Mouse (Mus musculus): ENCODE data around the gene Kcnj3. TPM values are rescaled to one million over a fixed set of nuclear protein-coding genes. Genes with fewer than 3 reads are reported as not detected.

Kcnj3 gene
- polyA plus RNA-seq, 1 experiment: 3.1 TPM

GRCm38 (mm10) chr2:55503390-55504176, 67.8 kb downstream of the Kcnj3 start:
- WGBS: 54% methylated on average over 9 of the region's 9 CpGs
- Histone ChIP-seq H3K4me3 (replicated peaks; ENCODE audit: extremely low read depth, low read depth, low read length) (no peak overlapping the region), H3K4me1 (ENCODE audit: control insufficient read depth, insufficient read depth, low read length) (no peaks in the 10 kb centered on the region)
- DNase-seq: no peak
- TF ChIP-seq CTCF (IDR thresholded peaks at IDR 0.05; ENCODE audit: insufficient read depth, low read length) (no peak), POLR2A (IDR thresholded peaks at IDR 0.05; ENCODE audit: borderline replicate concordance, extremely low read depth, low read depth, low read length) (no peak)

- WGBS: 90% methylated on average over 1 of the region's 1 CpGs
- DNase-seq: no peak
- Histone ChIP-seq H3K4me1 (ENCODE audit: control insufficient read depth, insufficient read depth, low read length) (no peaks in the 10 kb centered on the region), H3K4me3 (replicated peaks; ENCODE audit: extremely low read depth, low read depth, low read length) (no peak overlapping the region)
- TF ChIP-seq CTCF (IDR thresholded peaks at IDR 0.05; ENCODE audit: insufficient read depth, low read length) (no peak), POLR2A (IDR thresholded peaks at IDR 0.05; ENCODE audit: borderline replicate concordance, extremely low read depth, low read depth, low read length) (no peak)
Measured at GRCm38 (mm10) chr2:55505712-55506111, 69.9 kb downstream of the Kcnj3 start.

GRCm38 (mm10) chr2:55517297-55517696, 81.5 kb downstream of the Kcnj3 start:
- no peaks in the 10 kb centered on the region for H3K4me1 ChIP-seq (ENCODE audit: control insufficient read depth, insufficient read depth, low read length)
- TF ChIP-seq POLR2A (IDR thresholded peaks at IDR 0.05; ENCODE audit: borderline replicate concordance, extremely low read depth, low read depth, low read length) (no peak), CTCF (IDR thresholded peaks at IDR 0.05; ENCODE audit: insufficient read depth, low read length) (no peak)
- DNase-seq: no peak
- H3K4me3 ChIP-seq (replicated peaks; ENCODE audit: extremely low read depth, low read depth, low read length): no peak overlapping the region

- H3K4me1 ChIP-seq (ENCODE audit: control insufficient read depth, insufficient read depth, low read length): no peaks in the 10 kb centered on the region
- no peak for DNase-seq
- WGBS: 71% methylated on average over 8 of the region's 8 CpGs
- H3K4me3 ChIP-seq (replicated peaks; ENCODE audit: extremely low read depth, low read depth, low read length): no peak overlapping the region
- TF ChIP-seq CTCF (IDR thresholded peaks at IDR 0.05; ENCODE audit: insufficient read depth, low read length) (no peak), POLR2A (IDR thresholded peaks at IDR 0.05; ENCODE audit: borderline replicate concordance, extremely low read depth, low read depth, low read length) (no peak)
Measured at GRCm38 (mm10) chr2:55532738-55533491, 97.1 kb downstream of the Kcnj3 start.

- WGBS: 77% methylated on average over 2 of the region's 2 CpGs
- H3K4me3 ChIP-seq (replicated peaks; ENCODE audit: extremely low read depth, low read depth, low read length): no peak overlapping the region
- no peak for TF ChIP-seq CTCF (IDR thresholded peaks at IDR 0.05; ENCODE audit: insufficient read depth, low read length)
- TF ChIP-seq POLR2A (IDR thresholded peaks at IDR 0.05; ENCODE audit: borderline replicate concordance, extremely low read depth, low read depth, low read length): no peak
- no peaks in the 10 kb centered on the region for H3K4me1 ChIP-seq (ENCODE audit: control insufficient read depth, insufficient read depth, low read length)
- no peak for DNase-seq
Measured at GRCm38 (mm10) chr2:55534946-55535345, 99.2 kb downstream of the Kcnj3 start.

- TF ChIP-seq POLR2A (IDR thresholded peaks at IDR 0.05; ENCODE audit: borderline replicate concordance, extremely low read depth, low read depth, low read length) (no peak), CTCF (IDR thresholded peaks at IDR 0.05; ENCODE audit: insufficient read depth, low read length) (no peak)
- H3K4me3 ChIP-seq (replicated peaks; ENCODE audit: extremely low read depth, low read depth, low read length): no peak overlapping the region
- DNase-seq: no peak
- no peaks in the 10 kb centered on the region for H3K4me1 ChIP-seq (ENCODE audit: control insufficient read depth, insufficient read depth, low read length)
- WGBS: 54% methylated on average over 1 of the region's 1 CpGs
Measured at GRCm38 (mm10) chr2:55535482-55535881, 99.7 kb downstream of the Kcnj3 start.

GRCm38 (mm10) chr2:55547612-55548011, 111.8 kb downstream of the Kcnj3 start:
- Histone ChIP-seq H3K4me3 (replicated peaks; ENCODE audit: extremely low read depth, low read depth, low read length) (no peak overlapping the region), H3K4me1 (ENCODE audit: control insufficient read depth, insufficient read depth, low read length) (no peaks in the 10 kb centered on the region)
- TF ChIP-seq POLR2A (IDR thresholded peaks at IDR 0.05; ENCODE audit: borderline replicate concordance, extremely low read depth, low read depth, low read length) (no peak), CTCF (IDR thresholded peaks at IDR 0.05; ENCODE audit: insufficient read depth, low read length) (no peak)
- DNase-seq: no peak

- Histone ChIP-seq H3K4me3 (replicated peaks; ENCODE audit: extremely low read depth, low read depth, low read length) (no peak overlapping the region), H3K4me1 (ENCODE audit: control insufficient read depth, insufficient read depth, low read length) (no peaks in the 10 kb centered on the region)
- 62% methylated on average over 4 of the region's 4 CpGs for WGBS
- no peak for TF ChIP-seq POLR2A (IDR thresholded peaks at IDR 0.05; ENCODE audit: borderline replicate concordance, extremely low read depth, low read depth, low read length)
- TF ChIP-seq CTCF (IDR thresholded peaks at IDR 0.05; ENCODE audit: insufficient read depth, low read length): no peak
- no peak for DNase-seq
Measured at GRCm38 (mm10) chr2:55558368-55558985, 122.7 kb downstream of the Kcnj3 start.

GRCm38 (mm10) chr2:55569291-55569690, 133.5 kb downstream of the Kcnj3 start:
- H3K4me3 ChIP-seq (replicated peaks; ENCODE audit: extremely low read depth, low read depth, low read length): no peak overlapping the region
- no peak for DNase-seq
- H3K4me1 ChIP-seq (ENCODE audit: control insufficient read depth, insufficient read depth, low read length): no peaks in the 10 kb centered on the region
- WGBS: 71% methylated on average over 7 of the region's 7 CpGs
- TF ChIP-seq CTCF (IDR thresholded peaks at IDR 0.05; ENCODE audit: insufficient read depth, low read length): no peak
- no peak for TF ChIP-seq POLR2A (IDR thresholded peaks at IDR 0.05; ENCODE audit: borderline replicate concordance, extremely low read depth, low read depth, low read length)
